Mouse (Mus musculus): ENCODE results near the gene 5730409E04Rik.

DNA sequence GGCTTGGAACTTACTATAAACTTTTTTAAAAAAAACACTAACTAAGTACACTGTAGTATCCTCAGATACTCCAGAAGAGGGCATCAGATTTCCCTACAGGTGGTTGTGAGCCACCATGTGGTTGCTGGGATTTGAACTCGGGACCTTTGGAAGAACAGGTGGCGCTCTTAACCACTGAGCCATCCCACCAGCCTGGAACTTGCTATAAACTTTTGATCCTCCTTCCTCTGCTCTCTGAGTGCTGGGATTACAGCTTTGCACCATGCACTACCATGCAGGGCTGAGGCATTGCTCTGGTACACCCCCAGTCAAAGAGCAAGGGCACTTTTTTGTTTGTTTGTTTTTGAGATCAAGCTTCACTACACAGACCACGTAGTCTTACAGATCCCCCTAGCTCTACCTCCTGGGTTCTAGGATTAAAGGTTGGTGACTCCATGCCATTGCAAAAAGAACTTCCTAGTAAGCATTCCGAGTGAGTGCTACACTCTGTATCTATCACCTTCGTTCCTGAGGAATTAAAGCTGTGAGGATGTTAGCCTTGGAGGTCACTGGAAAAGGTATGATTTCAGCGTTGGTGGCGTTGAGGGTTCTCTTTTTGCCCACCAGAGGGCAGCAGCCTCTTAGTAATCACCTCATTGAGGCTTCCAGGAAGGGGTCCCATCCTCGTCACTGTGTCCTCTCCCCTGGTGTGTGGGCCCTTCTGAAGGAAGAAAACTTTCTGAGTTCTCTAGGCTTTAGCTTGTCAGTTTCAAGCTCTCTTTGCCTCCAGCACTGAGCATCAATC lies 9.5 kb upstream of the 5730409E04Rik start:
- TF ChIP-seq EP300 (IDR thresholded peaks at IDR 0.05) (no peak), CTCF (IDR thresholded peaks at IDR 0.05) (peak; percentile 89)

All from lung, postnatal 0 days (tissue).